Mouse (Mus musculus): ENCODE measurements around the gene Dscaml1. TPM values are rescaled to one million over a fixed set of nuclear protein-coding genes. Genes with fewer than 3 reads are reported as not detected.

The Dscaml1 gene
- polyA plus RNA-seq, 1 experiment from 2014 or later, result 8.4 TPM

DNA sequence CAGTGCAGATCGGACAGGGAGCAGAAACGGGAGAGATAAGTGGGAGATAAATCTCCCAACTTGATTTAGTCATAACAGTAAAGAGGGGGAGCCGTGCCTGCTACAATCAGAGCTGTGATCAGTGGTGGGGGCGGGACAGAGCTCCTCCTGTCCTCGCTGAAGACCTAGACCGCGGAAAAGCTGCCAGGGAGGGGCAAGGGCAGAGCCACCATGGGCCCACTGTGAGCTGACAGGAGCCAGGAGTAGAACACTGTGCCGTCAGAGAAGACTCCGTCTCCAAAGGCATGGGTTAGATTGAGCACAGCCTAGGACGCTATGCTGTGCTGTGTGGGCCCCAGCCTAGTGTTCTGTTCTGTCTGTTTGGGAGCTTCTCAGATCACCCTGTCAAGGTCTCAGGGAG, 72.8 kb downstream of the Dscaml1 start:
- no peak overlapping the region for H3K4me3 ChIP-seq (replicated peaks)
- no peaks in the 10 kb centered on the region for H3K27me3 ChIP-seq
- 56% methylated on average over 10 of the region's 10 CpGs for WGBS
- no peaks in the 10 kb centered on the region for H3K36me3 ChIP-seq
- H3K4me2 ChIP-seq (replicated peaks), result no peak overlapping the region
- ATAC-seq, result 0 out of 2 replicates have a peak, but pooled peaks have one; percentile 19
- H3K9me3 ChIP-seq, result no peaks in the 10 kb centered on the region
- peaks cover 31% of the 10 kb centered on the region for H3K4me1 ChIP-seq (replicated peaks)
- H3K27ac ChIP-seq, result no peak overlapping the region
- H3K9ac ChIP-seq (replicated peaks), result no peak overlapping the region

GRCm38 (mm10) chr9:45500071-45500595, 73.7 kb downstream of the Dscaml1 start:
- no peak overlapping the region for H3K9ac ChIP-seq (replicated peaks)
- no peak overlapping the region for H3K4me3 ChIP-seq (replicated peaks)
- no peak overlapping the region for H3K4me2 ChIP-seq (replicated peaks)
- no peaks in the 10 kb centered on the region for H3K9me3 ChIP-seq
- no peak overlapping the region for H3K27ac ChIP-seq
- no peak for ATAC-seq
- no peaks in the 10 kb centered on the region for H3K27me3 ChIP-seq
- H3K36me3 ChIP-seq, result no peaks in the 10 kb centered on the region
- WGBS, result 84% methylated on average over 3 of the region's 3 CpGs
- peaks cover 39% of the 10 kb centered on the region for H3K4me1 ChIP-seq (replicated peaks)

DNA sequence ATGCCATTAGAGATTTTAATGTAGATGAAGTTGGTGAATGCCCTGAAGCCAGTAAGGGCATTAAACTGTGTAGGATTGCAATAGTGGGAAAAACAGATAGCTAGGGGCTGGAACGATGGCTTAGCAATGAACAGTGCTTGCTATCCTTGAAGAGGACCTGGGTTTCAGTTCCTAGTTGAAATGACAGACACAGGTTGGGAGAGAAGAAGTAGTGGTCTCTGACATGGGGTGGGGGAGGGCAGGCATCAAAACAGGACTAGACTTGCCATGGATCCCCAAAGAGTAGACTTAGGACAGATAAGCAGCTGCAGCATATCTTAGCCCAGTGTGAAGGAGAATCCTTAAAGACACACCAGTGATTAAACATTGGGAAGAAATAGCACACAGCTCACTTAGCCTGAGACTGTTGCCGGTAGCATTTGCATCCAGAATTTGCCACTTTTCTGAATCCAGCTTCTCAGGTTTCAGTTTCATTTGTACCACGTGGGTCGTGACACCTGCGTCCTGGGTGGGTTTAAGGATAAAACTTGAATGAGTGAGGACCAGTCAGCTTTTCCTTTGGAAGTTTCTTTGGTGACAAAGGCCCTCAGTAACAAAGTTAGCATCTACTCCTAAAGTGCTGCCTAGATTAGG, 75.0 kb downstream of the Dscaml1 start:
- Histone ChIP-seq H3K27me3 (no peaks in the 10 kb centered on the region), H3K27ac (no peak overlapping the region), H3K4me2 (replicated peaks) (no peak overlapping the region), H3K4me3 (replicated peaks) (no peak overlapping the region), H3K36me3 (no peaks in the 10 kb centered on the region), H3K4me1 (replicated peaks) (peaks cover 49% of the 10 kb centered on the region), H3K9ac (replicated peaks) (no peak overlapping the region), H3K9me3 (no peaks in the 10 kb centered on the region)
- 56% methylated on average over 5 of the region's 5 CpGs for WGBS
- no peak for ATAC-seq

- Histone ChIP-seq H3K9ac (replicated peaks) (0 out of 2 replicates have a peak overlapping the region, but pooled peaks have one; percentile 11), H3K27me3 (no peaks in the 10 kb centered on the region), H3K4me1 (replicated peaks) (peaks cover 51% of the 10 kb centered on the region), H3K4me2 (replicated peaks) (no peak overlapping the region; the same call in 1 of the 2 replicates), H3K9me3 (no peaks in the 10 kb centered on the region), H3K27ac (peak overlapping the region; percentile 51; the same call in 1 of the 2 replicates), H3K4me3 (replicated peaks) (no peak overlapping the region), H3K36me3 (no peaks in the 10 kb centered on the region)
- WGBS, result 5% methylated on average over 14 of the region's 14 CpGs
- ATAC-seq, result peak; percentile 46; the same call in 1 of the 2 replicates
These were observed 75.7 kb downstream of the Dscaml1 start for GRCm38 (mm10) chr9:45501963-45502641.

- Histone ChIP-seq H3K27ac (peak overlapping the region; percentile 59), H3K4me1 (replicated peaks) (peaks cover 55% of the 10 kb centered on the region), H3K4me2 (replicated peaks) (no peak overlapping the region), H3K4me3 (replicated peaks) (no peak overlapping the region), H3K9ac (replicated peaks) (peak overlapping the region; percentile 42; the same call in 1 of the 2 replicates), H3K27me3 (no peaks in the 10 kb centered on the region), H3K36me3 (no peaks in the 10 kb centered on the region), H3K9me3 (no peaks in the 10 kb centered on the region)
- WGBS, result 68% methylated on average over 5 of the region's 5 CpGs
- ATAC-seq, result peak; percentile 21
These were observed 78.5 kb downstream of the Dscaml1 start for GRCm38 (mm10) chr9:45504977-45505376.

DNA sequence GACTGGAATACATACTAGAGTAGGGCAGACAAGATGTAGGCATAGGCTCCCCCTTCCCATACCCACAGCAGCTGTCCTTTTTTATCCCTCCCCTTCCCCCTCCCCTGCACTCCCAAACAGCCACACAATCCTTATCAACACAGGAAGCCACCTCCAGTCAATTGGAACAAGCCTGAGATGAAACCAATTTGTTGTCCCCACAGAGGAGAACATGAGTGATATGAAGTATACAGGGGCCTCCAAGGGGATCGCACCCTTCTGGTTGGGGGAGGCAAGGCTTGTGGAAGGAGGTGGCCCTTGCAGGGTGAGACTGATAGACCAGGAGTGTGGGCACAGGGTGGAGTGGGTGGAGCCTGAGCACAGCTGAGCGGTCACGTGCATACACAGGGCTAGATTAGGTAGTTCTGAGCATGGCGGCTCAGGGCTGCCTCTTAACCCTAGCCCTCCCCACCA, 79.1 kb downstream of the Dscaml1 start:
- Histone ChIP-seq H3K36me3 (no peaks in the 10 kb centered on the region), H3K4me1 (replicated peaks) (peaks cover 58% of the 10 kb centered on the region), H3K27me3 (no peaks in the 10 kb centered on the region), H3K9me3 (no peaks in the 10 kb centered on the region), H3K9ac (replicated peaks) (no peak overlapping the region), H3K27ac (peak overlapping the region; percentile 59), H3K4me3 (replicated peaks) (no peak overlapping the region), H3K4me2 (replicated peaks) (no peak overlapping the region)
- ATAC-seq, result peak; percentile 77
- WGBS, result 50% methylated on average over 4 of the region's 4 CpGs

GRCm38 (mm10) chr9:45507482-45507881, 81.1 kb downstream of the Dscaml1 start:
- H3K9me3 ChIP-seq, result no peaks in the 10 kb centered on the region

DNA sequence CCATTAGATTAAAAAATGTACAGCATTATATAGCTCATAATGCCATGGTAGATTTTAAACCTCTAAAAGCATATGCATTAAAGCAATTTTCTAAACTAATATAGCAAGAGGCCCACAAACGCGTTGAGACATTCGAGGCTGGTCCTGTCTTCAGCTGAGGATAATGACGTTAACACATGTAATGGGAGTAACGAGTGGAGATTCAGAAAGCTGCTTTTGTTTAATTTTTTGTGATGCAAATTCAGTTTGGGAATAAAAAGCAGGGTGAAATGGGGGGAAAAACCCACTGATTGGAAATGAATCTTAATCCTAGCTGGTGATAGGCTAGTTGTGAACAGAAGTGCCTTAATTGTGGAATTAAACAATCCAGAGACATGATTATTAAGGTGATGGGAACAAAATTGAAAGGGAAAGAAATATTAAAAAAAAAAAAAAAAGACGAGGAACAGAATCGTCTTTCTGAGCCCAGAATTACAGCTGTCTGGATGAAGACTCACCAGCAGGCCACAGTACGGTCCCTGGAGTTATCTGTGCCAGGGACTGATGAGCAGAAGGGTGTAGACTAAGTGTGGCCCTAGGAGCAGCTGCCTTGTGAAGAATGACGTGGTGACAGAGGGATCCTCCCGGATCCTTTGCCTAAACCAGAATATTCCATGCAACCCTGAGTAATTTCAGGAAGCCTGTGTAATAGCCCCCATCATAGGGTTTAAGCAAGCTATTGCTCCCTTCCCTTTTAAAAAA, 84.5 kb downstream of the Dscaml1 start:
- H3K4me2 ChIP-seq (replicated peaks), result no peak overlapping the region
- H3K9ac ChIP-seq (replicated peaks), result no peak overlapping the region
- no peak for ATAC-seq
- peaks cover 34% of the 10 kb centered on the region for H3K4me1 ChIP-seq (replicated peaks)
- H3K27me3 ChIP-seq, result no peaks in the 10 kb centered on the region
- H3K36me3 ChIP-seq, result no peaks in the 10 kb centered on the region
- whole genome bisulfite sequencing, result 36% methylated on average over 10 of the region's 10 CpGs
- peak overlapping the region; percentile 76 for H3K27ac ChIP-seq
- no peak overlapping the region for H3K4me3 ChIP-seq (replicated peaks)
- H3K9me3 ChIP-seq, result no peaks in the 10 kb centered on the region

More at GRCm38 (mm10) chr9:45507482-45507881, 81.1 kb downstream of the Dscaml1 start:
- H3K36me3 ChIP-seq, result no peaks in the 10 kb centered on the region
- ATAC-seq, result no peak
- H3K4me3 ChIP-seq (replicated peaks), result no peak overlapping the region
- 67% methylated on average over 9 of the region's 9 CpGs for WGBS
- no peaks in the 10 kb centered on the region for H3K27me3 ChIP-seq
- H3K4me1 ChIP-seq (replicated peaks), result peaks cover 53% of the 10 kb centered on the region
- peak overlapping the region; percentile 51 for H3K27ac ChIP-seq
- H3K4me2 ChIP-seq (replicated peaks), result no peak overlapping the region
- H3K9ac ChIP-seq (replicated peaks), result no peak overlapping the region

DNA sequence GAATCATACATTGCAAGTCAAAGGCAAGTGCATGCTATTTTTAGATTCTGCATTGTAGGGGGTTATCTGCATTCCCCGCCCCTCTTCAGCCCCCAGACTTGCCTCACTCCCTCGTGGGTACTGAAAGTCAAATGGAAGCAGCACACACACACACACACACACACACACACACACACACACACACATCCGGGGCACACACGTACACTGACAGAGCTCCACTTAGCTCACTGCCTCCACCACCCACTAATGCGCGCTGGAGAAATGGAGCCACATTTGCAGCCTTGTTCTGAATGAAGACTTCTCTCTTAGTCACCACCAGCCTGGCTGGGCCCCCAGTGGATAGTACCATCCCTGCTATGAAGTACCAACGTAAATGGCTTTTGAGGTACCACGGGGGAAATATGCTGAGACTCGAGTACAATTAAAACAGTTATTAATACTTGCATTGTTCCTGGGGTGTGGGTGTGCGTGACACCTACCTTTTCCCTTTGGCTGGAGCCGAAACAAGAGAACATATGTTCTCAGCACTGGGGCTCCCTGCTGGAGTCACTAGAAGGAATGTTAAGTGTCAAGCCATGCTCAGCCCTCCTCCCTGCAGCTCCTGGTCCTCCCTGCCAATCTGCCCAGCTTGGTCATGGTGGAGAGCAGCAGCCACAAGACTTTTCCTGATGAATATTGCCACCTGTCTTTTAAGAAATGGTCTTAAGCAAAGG, 91.7 kb downstream of the Dscaml1 start:
- Histone ChIP-seq H3K4me2 (replicated peaks) (no peak overlapping the region), H3K9me3 (no peaks in the 10 kb centered on the region), H3K27me3 (no peaks in the 10 kb centered on the region), H3K27ac (no peak overlapping the region), H3K36me3 (no peaks in the 10 kb centered on the region), H3K4me1 (replicated peaks) (peaks cover 5% of the 10 kb centered on the region; the same call in 1 of the 2 replicates), H3K4me3 (replicated peaks) (no peak overlapping the region), H3K9ac (replicated peaks) (no peak overlapping the region)
- no peak for ATAC-seq
- 79% methylated on average over 11 of the region's 11 CpGs for WGBS

DNA sequence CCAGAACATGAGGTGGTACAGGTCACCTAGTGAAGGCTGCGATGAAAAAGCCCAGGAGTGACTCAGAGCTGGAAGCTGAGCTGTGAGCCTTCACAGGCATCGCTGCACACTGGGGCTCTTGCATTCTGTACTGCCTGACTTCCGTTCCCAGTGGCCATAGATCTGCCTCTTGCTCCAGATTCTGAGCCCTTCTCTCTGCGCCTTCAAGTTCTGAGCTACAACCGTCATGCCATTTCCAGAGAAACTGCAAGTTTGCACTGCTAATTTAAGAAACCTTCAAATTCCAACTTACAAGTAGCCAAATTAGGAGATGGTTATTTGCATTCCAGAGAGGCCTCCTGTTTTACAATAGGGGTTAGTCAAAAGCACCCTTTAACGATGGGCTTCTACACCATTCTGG, 93.4 kb downstream of the Dscaml1 start:
- Histone ChIP-seq H3K4me1 (replicated peaks) (peaks cover 5% of the 10 kb centered on the region; the same call in 1 of the 2 replicates), H3K9me3 (no peaks in the 10 kb centered on the region), H3K27ac (no peak overlapping the region), H3K27me3 (no peaks in the 10 kb centered on the region), H3K4me2 (replicated peaks) (no peak overlapping the region), H3K36me3 (no peaks in the 10 kb centered on the region), H3K9ac (replicated peaks) (no peak overlapping the region), H3K4me3 (replicated peaks) (no peak overlapping the region)
- ATAC-seq, result no peak
- 80% methylated on average over 6 of the region's 6 CpGs for WGBS

- Histone ChIP-seq H3K9ac (replicated peaks) (no peak overlapping the region), H3K4me2 (replicated peaks) (no peak overlapping the region), H3K9me3 (no peaks in the 10 kb centered on the region), H3K4me1 (replicated peaks) (peaks cover 3% of the 10 kb centered on the region; the same call in 1 of the 2 replicates), H3K27me3 (no peaks in the 10 kb centered on the region), H3K4me3 (replicated peaks) (no peak overlapping the region), H3K36me3 (no peaks in the 10 kb centered on the region), H3K27ac (no peak overlapping the region)
- ATAC-seq, result no peak
- 78% methylated on average over 3 of the region's 3 CpGs for WGBS
These were observed 96.4 kb downstream of the Dscaml1 start for GRCm38 (mm10) chr9:45522866-45523265.

All from midbrain, embryonic 13.5 days (tissue).